Mouse (Mus musculus) ES-E14 (cell line): Measurements from ENCODE around the gene Fam8a1. TPM values are rescaled to one million over a fixed set of nuclear protein-coding genes. Genes with fewer than 3 reads are reported as not detected.

Experiments
- DNase-seq: peaks from one replicate; pipeline ENCODE4 v3.0.0-alpha.2; 2013; ENCODE audit warnings: low read depth, low spot score
- H3K27ac ChIP-seq: 2 replicates; pipeline ENCODE4 v1.5.1; 2012; ENCODE audit warnings: low read depth, mild to moderate bottlenecking, low read length, moderate library complexity, mixed read lengths; ENCODE audit not compliant: poor library complexity, insufficient read depth, severe bottlenecking
- H3K36me3 ChIP-seq: 2 replicates; pipeline ENCODE4 v1.6.1; 2012; ENCODE audit warnings: mild to moderate bottlenecking, low read length, moderate library complexity, mixed read lengths; ENCODE audit not compliant: control insufficient read depth, poor library complexity, insufficient read depth, severe bottlenecking
- H3K4me1 ChIP-seq, 2 experiments: fragments of 150-350 bp in 1 of 2; sonication (generic) in 1 of 2; 2 replicates each; pipeline ENCODE4 v1.6.1; 2012; ENCODE audit warnings: low read length in 2 of 2, mild to moderate bottlenecking in 1 of 2, mixed read lengths in 1 of 2; ENCODE audit not compliant: control insufficient read depth in 2 of 2, insufficient read depth in 2 of 2, poor library complexity in 1 of 2
- H3K4me3 ChIP-seq, 2 experiments: fragments of 150-350 bp in 1 of 2; sonication (generic) in 1 of 2; 2 replicates each; pipeline ENCODE4 v1.5.1; 2012; ENCODE audit warnings: low read length in 2 of 2, low read depth in 1 of 2, mild to moderate bottlenecking in 1 of 2, mixed read lengths in 1 of 2; ENCODE audit not compliant: insufficient read depth in 1 of 2, poor library complexity in 1 of 2, severe bottlenecking in 1 of 2
- H3K9ac ChIP-seq: 2 replicates; pipeline ENCODE4 v1.6.1; 2012; ENCODE audit warnings: low read depth, mild to moderate bottlenecking, low read length, mixed read lengths; ENCODE audit not compliant: poor library complexity, insufficient read depth, severe bottlenecking
- H3K9me3 ChIP-seq: fragments of 150-350 bp; sonication (generic); 2 replicates; pipeline ENCODE4 v1.6.1; 2012; ENCODE audit warnings: low read depth, mild to moderate bottlenecking, low read length; ENCODE audit not compliant: control insufficient read depth, insufficient read depth
- CHD2 ChIP-seq: IDR thresholded peaks from 2 replicates; pipeline ENCODE4 v1.6.1; 2014; ENCODE audit warnings: mild to moderate bottlenecking, low read depth, low read length, inconsistent platforms
- HCFC1 ChIP-seq: IDR thresholded peaks from 2 replicates; pipeline ENCODE4 v1.6.1; 2012; ENCODE audit warnings: low read length, inconsistent platforms, borderline replicate concordance; ENCODE audit not compliant: insufficient read depth
- MAFK ChIP-seq: IDR thresholded peaks from 2 replicates; pipeline ENCODE4 v1.6.1; 2014; ENCODE audit warnings: mild to moderate bottlenecking, low read depth, low read length, inconsistent platforms; ENCODE audit not compliant: insufficient read depth
- ZC3H11A ChIP-seq: IDR thresholded peaks from 2 replicates; pipeline ENCODE4 v1.6.1; 2012; ENCODE audit warnings: low read depth, mild to moderate bottlenecking, inconsistent platforms, low read length, borderline replicate concordance
- ZNF384 ChIP-seq: IDR thresholded peaks from 2 replicates; pipeline ENCODE4 v1.6.1; 2012; ENCODE audit warnings: low read depth, low read length, inconsistent platforms
- in situ Hi-C, 2 experiments: fragments of 600-800 bp; cut with MboI; formaldehyde crosslinking; loops; one replicate each; pipeline ENCODE4 v1.15.1; 2025; ENCODE audit warnings: low sequenced_read_pairs in 2 of 2, inconsistent platforms in 1 of 2; ENCODE audit not compliant: unreplicated experiment in 2 of 2
- total RNA-seq: library from RNA; depleted of rRNA; stranded (reverse); fragments of 300-350 nt; gene quantifications from 2 replicates; pipeline ENCODE4 v1.2.3, GENCODE M21; 2012

Gene Fam8a1
- total RNA-seq, 1 experiment: 32.0 TPM

DNA sequence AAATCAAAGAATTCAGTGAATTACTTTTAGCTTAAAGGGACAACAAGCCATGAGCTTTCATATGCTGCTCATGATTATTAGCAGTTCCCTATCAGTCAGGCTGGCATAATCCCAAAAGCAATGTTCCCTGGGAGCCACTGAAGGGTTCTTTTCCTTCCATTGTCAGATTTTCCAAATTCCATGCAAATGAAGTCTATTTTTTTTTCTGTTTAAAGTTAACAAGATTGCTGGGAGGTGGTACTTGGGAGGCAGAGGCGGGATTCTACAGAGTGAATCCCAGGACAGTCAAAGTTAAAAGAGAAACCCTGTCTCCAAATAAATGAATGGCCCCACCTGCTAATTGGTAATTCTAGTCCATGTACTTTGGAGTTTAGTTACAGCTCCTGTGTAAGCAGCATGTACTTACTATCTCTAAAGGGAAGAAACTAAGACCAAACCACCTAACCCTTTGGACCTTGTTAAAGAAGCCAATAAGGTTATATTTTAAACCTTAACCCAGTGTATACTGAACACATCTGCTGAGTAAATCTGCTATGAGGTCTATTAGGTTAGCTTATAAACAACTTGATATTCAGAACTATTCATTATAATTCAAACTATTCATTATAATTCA is 26.1 kb downstream of the Fam8a1 start:
- no peak overlapping the region for H3K4me3 ChIP-seq
- TF ChIP-seq ZC3H11A: no peak
- TF ChIP-seq ZNF384: peak; percentile 73
- no peak overlapping the region; the same call in 1 of the 2 replicates for H3K27ac ChIP-seq
- peaks cover 6% of the 10 kb centered on the region for H3K36me3 ChIP-seq
- no peak overlapping the region for H3K9ac ChIP-seq
- peaks cover 0 to 23% of the 10 kb centered on the region in 2 experiments; a peak in 2 of 4 replicates for H3K4me1 ChIP-seq
- in situ Hi-C loops: no loop called here
- no peak for DNase-seq
- H3K9me3 ChIP-seq: no peaks in the 10 kb centered on the region

DNA sequence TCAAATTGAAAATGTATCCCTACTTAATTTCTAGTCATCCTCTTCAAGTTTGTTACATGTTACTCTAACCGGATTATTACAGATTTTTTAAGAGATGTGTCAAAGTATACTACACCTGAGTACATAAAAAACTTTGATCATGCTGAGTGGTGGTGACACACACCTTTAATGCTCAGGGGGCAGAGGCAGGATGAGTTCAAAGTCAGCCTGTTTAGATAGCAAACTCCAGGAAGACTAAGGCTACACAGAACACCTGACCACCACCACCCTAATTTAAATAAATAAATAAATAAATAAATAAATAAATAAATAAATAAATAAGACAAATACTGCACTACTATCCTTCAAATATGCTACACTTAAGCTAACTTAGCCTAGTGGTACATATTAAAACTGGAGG is 26.6 kb downstream of the Fam8a1 start:
- H3K36me3 ChIP-seq: peaks cover 6% of the 10 kb centered on the region

DNA sequence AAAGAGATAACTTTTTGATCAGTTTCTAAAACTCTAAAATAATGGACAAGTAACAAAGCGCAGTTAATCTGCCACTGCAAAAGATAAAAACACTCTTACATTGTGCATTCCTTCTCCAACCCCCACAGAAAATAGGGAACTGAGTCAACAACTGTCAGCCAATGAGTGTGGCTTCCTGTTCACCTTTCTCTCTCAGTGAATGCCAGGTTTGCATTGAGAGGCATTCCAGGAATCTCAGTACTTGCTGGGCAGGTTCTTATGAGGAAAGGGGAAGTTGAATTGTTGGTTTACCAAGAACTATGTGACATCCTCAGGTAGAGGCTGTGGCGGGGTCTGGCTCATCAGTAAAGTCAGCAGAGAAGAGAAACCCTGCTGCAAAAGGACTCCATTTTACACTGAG is 27.5 kb downstream of the Fam8a1 start:
- in situ Hi-C loops: no loop called here
- 0 out of 2 replicates have a peak, but pooled peaks have one; percentile 15 for TF ChIP-seq CHD2
- TF ChIP-seq ZNF384: no peak
- TF ChIP-seq ZC3H11A: no peak
- DNase-seq: no peak
- Histone ChIP-seq H3K36me3 (peaks cover 6% of the 10 kb centered on the region), H3K9ac (no peak overlapping the region), H3K4me1 (peaks cover 0 to 23% of the 10 kb centered on the region in 2 experiments; a peak in 2 of 4 replicates), H3K9me3 (no peaks in the 10 kb centered on the region), H3K27ac (no peak overlapping the region), H3K4me3 (no peak overlapping the region)

More for the DNA sequence above, 26.6 kb downstream of the Fam8a1 start:
- H3K9me3 ChIP-seq: no peaks in the 10 kb centered on the region
- H3K27ac ChIP-seq: no peak overlapping the region
- no peak for DNase-seq
- no peak for TF ChIP-seq HCFC1
- no peak for TF ChIP-seq MAFK
- no peak for TF ChIP-seq ZNF384
- no peak for TF ChIP-seq CHD2
- TF ChIP-seq ZC3H11A: no peak
- in situ Hi-C loops: no loop called here
- H3K9ac ChIP-seq: no peak overlapping the region
- H3K4me1 ChIP-seq: peaks cover 0 to 23% of the 10 kb centered on the region in 2 experiments; a peak in 2 of 4 replicates
- H3K4me3 ChIP-seq: no peak overlapping the region

DNA sequence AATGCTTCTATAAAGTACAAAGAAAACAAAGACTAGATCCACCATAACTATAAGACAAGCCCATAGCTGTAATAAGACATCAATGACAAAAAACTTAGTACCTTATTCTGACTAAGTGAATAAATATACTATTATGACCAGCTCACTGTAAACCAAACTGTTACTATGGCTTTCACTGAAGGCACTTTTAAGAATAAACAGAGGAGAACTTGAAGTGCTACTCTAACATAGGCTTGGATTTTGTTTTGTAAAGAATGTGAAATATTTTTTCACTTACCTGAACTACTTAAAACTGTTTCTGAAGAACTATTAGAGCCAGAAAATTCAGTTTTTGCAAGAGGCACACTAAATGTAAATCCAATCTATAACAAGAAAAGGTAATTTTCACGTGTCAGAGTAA is 30.1 kb downstream of the Fam8a1 start:
- Histone ChIP-seq H3K36me3 (peaks cover 1% of the 10 kb centered on the region; the same call in 1 of the 2 replicates), H3K4me1 (peaks cover 0 to 23% of the 10 kb centered on the region in 2 experiments; a peak in 2 of 4 replicates), H3K9me3 (no peaks in the 10 kb centered on the region), H3K4me3 (no peak overlapping the region), H3K27ac (no peak overlapping the region), H3K9ac (no peak overlapping the region)
- no peak for DNase-seq
- in situ Hi-C loops: no loop called here
- no peak for TF ChIP-seq HCFC1
- no peak for TF ChIP-seq ZC3H11A

DNA sequence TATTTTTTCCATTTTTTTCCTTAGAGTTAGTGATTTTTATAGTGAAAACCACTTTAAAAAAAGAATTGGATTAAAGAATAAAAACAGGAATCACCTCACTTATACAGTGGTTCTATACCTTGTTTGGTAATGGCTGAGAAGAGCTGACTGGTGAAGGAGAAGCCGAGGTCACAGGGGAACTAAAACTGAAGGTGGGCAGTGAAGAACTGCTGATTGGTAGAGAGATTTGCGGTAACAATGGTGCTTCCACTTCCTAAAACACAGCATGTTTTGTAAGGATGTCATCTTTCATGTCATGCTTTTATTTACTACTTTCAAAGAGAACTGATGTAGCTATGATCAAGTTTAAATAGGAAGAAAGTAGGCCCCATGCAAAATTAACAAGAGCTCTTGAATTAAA is 32.2 kb downstream of the Fam8a1 start:
- no peaks in the 10 kb centered on the region; the same call in 1 of the 2 replicates for H3K36me3 ChIP-seq

More for the DNA sequence above, 32.2 kb downstream of the Fam8a1 start:
- Histone ChIP-seq H3K27ac (no peak overlapping the region), H3K4me3 (no peak overlapping the region), H3K9ac (no peak overlapping the region), H3K4me1 (peaks cover 0 to 10% of the 10 kb centered on the region in 2 experiments; a peak in 2 of 4 replicates), H3K9me3 (no peaks in the 10 kb centered on the region)
- in situ Hi-C loops: no loop called here
- TF ChIP-seq CHD2: no peak
- TF ChIP-seq ZNF384: no peak
- TF ChIP-seq HCFC1: no peak
- TF ChIP-seq MAFK: no peak
- TF ChIP-seq ZC3H11A: no peak
- no peak for DNase-seq
